Mouse (Mus musculus): ENCODE results near the gene Nrl. TPM values are rescaled to one million over a fixed set of nuclear protein-coding genes. Genes with fewer than 3 reads are reported as not detected.

Nrl gene
- not detected in 2 replicates for polyA plus RNA-seq (2015; fragmentation: Nextera tagmentation; extraction: Ambion mirVana)

- Histone ChIP-seq H3K27ac (ENCODE audit: low read length) (no peak within 1 kb of the TSS), H3K9me3 (ENCODE audit: control insufficient read depth, low read length) (no peaks in the 10 kb centered on the region), H3K4me1 (replicated peaks; ENCODE audit: control insufficient read depth, insufficient read depth, low read length) (peaks cover 3% of the 10 kb centered on the region; the same call in 1 of the 2 replicates), H3K36me3 (ENCODE audit: control insufficient read depth, insufficient read depth, low read length) (no peaks in the 10 kb centered on the region), H3K27me3 (ENCODE audit: control insufficient read depth, insufficient read depth, low read depth, low read length) (peaks cover 23% of the 10 kb centered on the region), H3K4me3 (ENCODE audit: low read length) (no peak within 1 kb of the TSS), H3K9ac (ENCODE audit: low read length) (no peak within 1 kb of the TSS), H3K4me2 (ENCODE audit: low read depth, low read length) (no peak within 1 kb of the TSS)
- ATAC-seq (ENCODE audit: low read depth): no peak
- WGBS: 7% methylated on average over 8 of the region's 8 CpGs
Measured at GRCm38 (mm10) chr14:55524785-55525184, at the start of gene Nrl. Gene Nrl (minus strand): TSS chr14:55524981.

DNA sequence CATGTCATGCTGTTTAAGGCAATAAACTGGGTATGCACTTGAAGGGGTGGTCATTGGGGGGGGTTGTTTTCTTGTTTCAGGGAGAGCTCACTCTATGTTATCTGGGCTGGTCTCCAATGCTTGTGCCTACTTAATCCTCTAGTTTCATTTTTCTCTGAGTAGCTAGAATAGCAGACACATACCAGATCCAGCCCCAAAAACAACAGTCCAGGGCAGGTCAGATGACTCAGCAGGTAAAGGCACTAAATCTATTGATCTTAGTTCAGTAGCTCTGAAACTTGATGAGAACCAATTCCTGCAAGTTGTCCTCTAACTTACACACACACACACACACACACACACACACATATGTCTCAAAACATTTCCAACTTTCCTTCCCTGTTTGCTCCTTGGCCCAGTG lies 47.0 kb upstream of the Nrl start:
- Histone ChIP-seq H3K4me1 (replicated peaks; ENCODE audit: control insufficient read depth, insufficient read depth, low read length) (peaks cover 9% of the 10 kb centered on the region), H3K4me3 (ENCODE audit: low read length) (no peak overlapping the region), H3K9me3 (ENCODE audit: control insufficient read depth, low read length) (no peaks in the 10 kb centered on the region), H3K27ac (ENCODE audit: low read length) (no peak overlapping the region), H3K27me3 (ENCODE audit: control insufficient read depth, insufficient read depth, low read depth, low read length) (no peaks in the 10 kb centered on the region), H3K36me3 (ENCODE audit: control insufficient read depth, insufficient read depth, low read length) (peaks cover 6% of the 10 kb centered on the region), H3K9ac (ENCODE audit: low read length) (no peak overlapping the region), H3K4me2 (ENCODE audit: low read depth, low read length) (no peak overlapping the region)
- ATAC-seq (ENCODE audit: low read depth): no peak

GRCm38 (mm10) chr14:55570588-55570987 lies 45.8 kb upstream of the Nrl start:
- ATAC-seq (ENCODE audit: low read depth): no peak
- Histone ChIP-seq H3K4me1 (replicated peaks; ENCODE audit: control insufficient read depth, insufficient read depth, low read length) (peaks cover 4% of the 10 kb centered on the region; the same call in 1 of the 2 replicates), H3K9me3 (ENCODE audit: control insufficient read depth, low read length) (no peaks in the 10 kb centered on the region), H3K36me3 (ENCODE audit: control insufficient read depth, insufficient read depth, low read length) (peaks cover 15% of the 10 kb centered on the region), H3K4me2 (ENCODE audit: low read depth, low read length) (no peak overlapping the region), H3K9ac (ENCODE audit: low read length) (no peak overlapping the region), H3K27me3 (ENCODE audit: control insufficient read depth, insufficient read depth, low read depth, low read length) (no peaks in the 10 kb centered on the region), H3K4me3 (ENCODE audit: low read length) (no peak overlapping the region), H3K27ac (ENCODE audit: low read length) (no peak overlapping the region)
- 66% methylated on average over 2 of the region's 2 CpGs for WGBS

GRCm38 (mm10) chr14:55567496-55567895 lies 42.7 kb upstream of the Nrl start:
- Histone ChIP-seq H3K4me3 (ENCODE audit: low read length) (no peak overlapping the region), H3K4me2 (ENCODE audit: low read depth, low read length) (no peak overlapping the region), H3K9ac (ENCODE audit: low read length) (no peak overlapping the region), H3K4me1 (replicated peaks; ENCODE audit: control insufficient read depth, insufficient read depth, low read length) (no peaks in the 10 kb centered on the region), H3K27me3 (ENCODE audit: control insufficient read depth, insufficient read depth, low read depth, low read length) (no peaks in the 10 kb centered on the region), H3K27ac (ENCODE audit: low read length) (no peak overlapping the region), H3K36me3 (ENCODE audit: control insufficient read depth, insufficient read depth, low read length) (peaks cover 31% of the 10 kb centered on the region), H3K9me3 (ENCODE audit: control insufficient read depth, low read length) (no peaks in the 10 kb centered on the region)
- 75% methylated on average over 3 of the region's 3 CpGs for WGBS
- no peak for ATAC-seq (ENCODE audit: low read depth)

- no peaks in the 10 kb centered on the region for H3K27me3 ChIP-seq (ENCODE audit: control insufficient read depth, insufficient read depth, low read depth, low read length)
- H3K9ac ChIP-seq (ENCODE audit: low read length): no peak overlapping the region
- no peak overlapping the region for H3K4me3 ChIP-seq (ENCODE audit: low read length)
- H3K4me2 ChIP-seq (ENCODE audit: low read depth, low read length): no peak overlapping the region
- H3K4me1 ChIP-seq (replicated peaks; ENCODE audit: control insufficient read depth, insufficient read depth, low read length): peaks cover 13% of the 10 kb centered on the region
- WGBS: 66% methylated on average over 3 of the region's 3 CpGs
- no peaks in the 10 kb centered on the region for H3K9me3 ChIP-seq (ENCODE audit: control insufficient read depth, low read length)
- peaks cover 31% of the 10 kb centered on the region for H3K36me3 ChIP-seq (ENCODE audit: control insufficient read depth, insufficient read depth, low read length)
- no peak for ATAC-seq (ENCODE audit: low read depth)
- H3K27ac ChIP-seq (ENCODE audit: low read length): no peak overlapping the region
Measured at GRCm38 (mm10) chr14:55565748-55566147, 41.0 kb upstream of the Nrl start.

DNA sequence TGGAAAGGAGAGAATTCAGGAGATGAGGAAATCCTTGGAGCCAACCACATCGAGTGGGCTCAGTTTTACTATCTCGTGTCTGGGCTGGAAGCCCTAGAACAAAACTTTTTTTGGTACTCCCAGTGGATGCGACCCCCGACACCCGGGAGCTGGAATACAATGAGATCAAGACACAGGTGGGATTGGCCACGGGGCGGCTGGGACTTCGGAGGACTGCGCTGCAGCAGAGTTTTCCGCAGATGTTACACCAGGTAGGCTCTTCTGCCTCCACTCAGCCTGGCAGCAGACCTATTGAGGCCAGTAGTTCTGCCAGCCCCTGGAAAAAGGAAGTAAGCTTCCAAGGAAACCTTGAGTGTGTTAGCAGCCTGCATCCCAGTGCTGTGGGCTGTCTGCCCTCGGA lies 38.5 kb upstream of the Nrl start:
- Histone ChIP-seq H3K27me3 (ENCODE audit: control insufficient read depth, insufficient read depth, low read depth, low read length) (no peaks in the 10 kb centered on the region), H3K9ac (ENCODE audit: low read length) (no peak overlapping the region), H3K36me3 (ENCODE audit: control insufficient read depth, insufficient read depth, low read length) (peaks cover 31% of the 10 kb centered on the region), H3K4me1 (replicated peaks; ENCODE audit: control insufficient read depth, insufficient read depth, low read length) (peaks cover 13% of the 10 kb centered on the region), H3K27ac (ENCODE audit: low read length) (no peak overlapping the region), H3K4me2 (ENCODE audit: low read depth, low read length) (no peak overlapping the region), H3K9me3 (ENCODE audit: control insufficient read depth, low read length) (no peaks in the 10 kb centered on the region), H3K4me3 (ENCODE audit: low read length) (no peak overlapping the region)
- 89% methylated on average over 11 of the region's 11 CpGs for WGBS
- ATAC-seq (ENCODE audit: low read depth): no peak

DNA sequence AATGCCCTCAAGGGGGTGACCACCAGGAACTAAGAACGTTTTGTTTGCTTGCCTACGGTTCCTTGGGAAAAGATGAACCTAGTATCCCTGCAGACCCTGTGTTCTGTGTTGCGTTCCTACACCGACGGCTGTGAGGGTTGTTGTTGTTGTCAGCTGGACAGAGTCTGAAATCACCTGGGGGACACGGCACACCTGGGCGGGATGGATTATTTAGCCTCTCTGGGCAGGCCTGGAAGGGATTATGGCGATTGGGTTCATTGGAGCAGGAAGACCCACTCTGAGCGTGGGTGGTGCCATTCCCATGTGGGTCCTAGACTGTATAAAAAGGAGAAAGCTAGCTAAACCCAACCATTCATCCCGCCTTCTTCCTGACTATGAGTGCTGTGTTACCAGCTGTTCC lies 37.1 kb upstream of the Nrl start:
- Histone ChIP-seq H3K27ac (ENCODE audit: low read length) (no peak overlapping the region), H3K9ac (ENCODE audit: low read length) (no peak overlapping the region), H3K36me3 (ENCODE audit: control insufficient read depth, insufficient read depth, low read length) (peaks cover 25% of the 10 kb centered on the region), H3K4me3 (ENCODE audit: low read length) (peak overlapping the region; percentile 83), H3K4me1 (replicated peaks; ENCODE audit: control insufficient read depth, insufficient read depth, low read length) (peaks cover 17% of the 10 kb centered on the region), H3K27me3 (ENCODE audit: control insufficient read depth, insufficient read depth, low read depth, low read length) (no peaks in the 10 kb centered on the region), H3K9me3 (ENCODE audit: control insufficient read depth, low read length) (no peaks in the 10 kb centered on the region), H3K4me2 (ENCODE audit: low read depth, low read length) (peak overlapping the region; percentile 91)
- no peak for ATAC-seq (ENCODE audit: low read depth)
- WGBS: 67% methylated on average over 10 of the region's 10 CpGs

DNA sequence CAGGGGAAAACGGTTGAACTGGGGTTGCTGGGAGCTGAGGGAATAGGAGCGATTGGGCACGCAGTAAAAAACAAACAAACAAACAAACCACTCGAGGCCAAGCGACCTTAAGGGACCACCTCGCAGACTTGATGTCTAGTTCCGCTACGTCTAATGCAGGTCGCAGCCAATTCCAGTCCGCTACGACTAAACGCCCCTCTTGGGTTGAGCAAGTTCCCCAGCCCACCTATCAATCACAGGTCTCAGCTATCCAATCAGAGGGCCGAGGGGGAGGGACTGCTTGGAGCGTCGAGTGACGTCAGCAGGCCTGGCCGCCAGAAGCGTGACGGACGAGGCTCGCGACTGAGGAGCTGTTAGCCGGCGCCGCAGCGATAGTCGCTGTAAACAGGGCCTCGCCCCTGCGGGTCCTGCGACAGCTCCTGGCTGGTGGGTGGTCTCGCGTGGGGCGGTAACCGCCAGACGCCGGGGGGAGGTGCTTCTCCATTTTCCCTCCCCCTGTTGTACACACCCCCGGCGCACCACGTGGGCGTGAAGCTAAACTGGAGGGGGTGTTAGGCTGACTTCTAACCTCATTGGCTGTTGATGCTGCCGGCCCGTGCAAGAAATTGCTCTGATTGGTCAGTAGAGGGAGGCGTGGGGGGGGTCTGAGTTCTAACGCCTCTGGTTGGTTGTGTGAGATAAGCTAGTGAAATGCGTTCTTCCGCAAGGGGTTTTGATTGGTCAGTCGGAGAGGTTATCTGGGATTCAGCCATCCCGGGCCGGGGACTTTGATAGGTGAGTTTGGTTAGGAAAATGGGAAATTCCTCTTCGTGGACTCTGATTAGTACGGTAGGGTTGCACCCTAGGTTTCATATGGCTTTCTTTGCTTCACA lies 35.7 kb upstream of the Nrl start, which contains the start of gene A730061H03Rik:
A730061H03Rik (minus strand) TSS at position 205 of the 872 bp plus-strand sequence.
- Histone ChIP-seq H3K36me3 (ENCODE audit: control insufficient read depth, insufficient read depth, low read length) (peaks cover 14% of the 10 kb centered on the region), H3K4me3 (ENCODE audit: low read length) (peak within 1 kb of the TSS; percentile 83), H3K9me3 (ENCODE audit: control insufficient read depth, low read length) (no peaks in the 10 kb centered on the region), H3K9ac (ENCODE audit: low read length) (peak within 1 kb of the TSS; percentile 87), H3K4me1 (replicated peaks; ENCODE audit: control insufficient read depth, insufficient read depth, low read length) (peaks cover 20% of the 10 kb centered on the region), H3K27ac (ENCODE audit: low read length) (peak within 1 kb of the TSS; percentile 100), H3K27me3 (ENCODE audit: control insufficient read depth, insufficient read depth, low read depth, low read length) (no peaks in the 10 kb centered on the region), H3K4me2 (ENCODE audit: low read depth, low read length) (peak within 1 kb of the TSS; percentile 91)
- WGBS: under 1% methylated on average over 51 of the region's 51 CpGs
- peak; percentile 95 for ATAC-seq (ENCODE audit: low read depth)

- peaks cover 20% of the 10 kb centered on the region for H3K4me1 ChIP-seq (replicated peaks; ENCODE audit: control insufficient read depth, insufficient read depth, low read length)
- peak; percentile 78 for ATAC-seq (ENCODE audit: low read depth)
- H3K27ac ChIP-seq (ENCODE audit: low read length): peak within 1 kb of the TSS; percentile 100
- H3K4me3 ChIP-seq (ENCODE audit: low read length): peak within 1 kb of the TSS; percentile 83
- peaks cover 10% of the 10 kb centered on the region for H3K36me3 ChIP-seq (ENCODE audit: control insufficient read depth, insufficient read depth, low read length)
- H3K27me3 ChIP-seq (ENCODE audit: control insufficient read depth, insufficient read depth, low read depth, low read length): no peaks in the 10 kb centered on the region
- WGBS: under 1% methylated on average over 27 of the region's 27 CpGs
- no peaks in the 10 kb centered on the region for H3K9me3 ChIP-seq (ENCODE audit: control insufficient read depth, low read length)
- peak within 1 kb of the TSS; percentile 91 for H3K4me2 ChIP-seq (ENCODE audit: low read depth, low read length)
- peak within 1 kb of the TSS; percentile 87 for H3K9ac ChIP-seq (ENCODE audit: low read length)
Measured at GRCm38 (mm10) chr14:55559799-55560201, 35.0 kb upstream of the Nrl start, which contains the start of gene Dcaf11. Gene Dcaf11 (plus strand): TSS chr14:55560006.
